Mouse (Mus musculus) hindbrain, embryonic 10.5 days (tissue): ENCODE data around the gene Smg6. TPM values are rescaled to one million over a fixed set of nuclear protein-coding genes. Genes with fewer than 3 reads are reported as not detected.
A peak's percentile ranks its signal among the peaks of the same experiment; 100 is the strongest.

Source experiments
- DNase-seq: peaks from one replicate; pipeline ENCODE4 v3.0.0-alpha.2; 2017; ENCODE audit warnings: low spot score
- H3K27ac ChIP-seq: fragments of 300-500 bp; sonication (generic); 2 replicates; pipeline ENCODE4 v1.5.1; 2016; ENCODE audit warnings: mild to moderate bottlenecking, moderate library complexity
- H3K27me3 ChIP-seq: fragments of 300-500 bp; sonication (generic); 2 replicates; pipeline ENCODE4 v1.6.1; 2016; ENCODE audit warnings: mild to moderate bottlenecking; ENCODE audit not compliant: poor library complexity, insufficient read depth, severe bottlenecking
- H3K36me3 ChIP-seq: fragments of 300-500 bp; sonication (generic); 2 replicates; pipeline ENCODE4 v1.6.1; 2016; ENCODE audit warnings: mild to moderate bottlenecking, moderate library complexity
- H3K4me1 ChIP-seq: fragments of 300-500 bp; sonication (generic); replicated peaks from 2 replicates; pipeline ENCODE4 v1.6.1; 2016; ENCODE audit warnings: mild to moderate bottlenecking
- H3K4me3 ChIP-seq: fragments of 300-500 bp; sonication (generic); 2 replicates; pipeline ENCODE4 v1.5.1; 2016; ENCODE audit warnings: mild to moderate bottlenecking, moderate library complexity
- H3K9me3 ChIP-seq: fragments of 300-500 bp; sonication (generic); 2 replicates; pipeline ENCODE4 v1.6.1; 2016; ENCODE audit warnings: mild to moderate bottlenecking, moderate library complexity
- WGBS: fragments of 180-500 bp; shearing (Covaris S2); methylation state at CpG from one replicate; pipeline ENCODE4 v1.1.7; 2016; 5-methylcytosine and 5-hydroxymethylcytosine counted together
- polyA plus RNA-seq: library from polyadenylated mRNA; unstranded; fragments of >200 nt; fragmentation: Nextera tagmentation; extraction: Ambion mirVana; gene quantifications from 2 replicates; pipeline ENCODE4 v1.2.1, GENCODE M21; 2016

Gene Smg6
- polyA plus RNA-seq, 1 experiment from 2014 or later = 19.2 TPM

- Histone ChIP-seq H3K9me3 (no peaks in the 10 kb centered on the region), H3K4me1 (peaks cover 53% of the 10 kb centered on the region), H3K27me3 (peaks cover 75% of the 10 kb centered on the region), H3K27ac (no peak overlapping the region), H3K4me3 (no peak overlapping the region), H3K36me3 (peaks cover 43% of the 10 kb centered on the region)
- 13% methylated on average over 15 of the region's 15 CpGs for WGBS
- no peak for DNase-seq
Measured at GRCm38 (mm10) chr11:75164750-75165149, 239.1 kb downstream of the Smg6 start.

- Histone ChIP-seq H3K9me3 (no peaks in the 10 kb centered on the region), H3K4me3 (peak overlapping the region; percentile 57), H3K27ac (peak overlapping the region; percentile 23; the same call in 1 of the 2 replicates), H3K4me1 (peaks cover 62% of the 10 kb centered on the region), H3K27me3 (peaks cover 84% of the 10 kb centered on the region), H3K36me3 (peaks cover 34% of the 10 kb centered on the region)
- 4% methylated on average over 54 of the region's 54 CpGs for WGBS
- peak; percentile 67 for DNase-seq
Measured at GRCm38 (mm10) chr11:75165441-75166192, 240.0 kb downstream of the Smg6 start.

- H3K27me3 ChIP-seq = peaks cover 91% of the 10 kb centered on the region
- peak overlapping the region; percentile 57 for H3K4me3 ChIP-seq
- H3K4me1 ChIP-seq = peaks cover 65% of the 10 kb centered on the region
- H3K36me3 ChIP-seq = peaks cover 28% of the 10 kb centered on the region
- WGBS = 5% methylated on average over 55 of the region's 55 CpGs
- no peak overlapping the region for H3K27ac ChIP-seq
- no peaks in the 10 kb centered on the region for H3K9me3 ChIP-seq
- DNase-seq = no peak
Measured at GRCm38 (mm10) chr11:75166193-75166842, 240.7 kb downstream of the Smg6 start.

GRCm38 (mm10) chr11:75166861-75167642, 241.4 kb downstream of the Smg6 start:
- WGBS = 2% methylated on average over 68 of the region's 68 CpGs
- H3K4me3 ChIP-seq = peak overlapping the region; percentile 57

GRCm38 (mm10) chr11:75167643-75168589, 242.3 kb downstream of the Smg6 start:
- H3K36me3 ChIP-seq = peaks cover 13% of the 10 kb centered on the region
- H3K4me3 ChIP-seq = peak overlapping the region; percentile 57
- no peaks in the 10 kb centered on the region for H3K9me3 ChIP-seq
- peak overlapping the region; percentile 76 for H3K27ac ChIP-seq
- no peak for DNase-seq
- WGBS = 2% methylated on average over 58 of the region's 63 CpGs
- peaks cover 81% of the 10 kb centered on the region for H3K4me1 ChIP-seq
- H3K27me3 ChIP-seq = peaks cover 100% of the 10 kb centered on the region

More at GRCm38 (mm10) chr11:75166861-75167642, 241.4 kb downstream of the Smg6 start:
- peak; percentile 59 for DNase-seq
- H3K36me3 ChIP-seq = peaks cover 22% of the 10 kb centered on the region
- H3K27me3 ChIP-seq = peaks cover 98% of the 10 kb centered on the region
- H3K4me1 ChIP-seq = peaks cover 73% of the 10 kb centered on the region
- no peak overlapping the region for H3K27ac ChIP-seq
- H3K9me3 ChIP-seq = no peaks in the 10 kb centered on the region

GRCm38 (mm10) chr11:75168590-75169361, 243.2 kb downstream of the Smg6 start:
- Histone ChIP-seq H3K4me1 (peaks cover 86% of the 10 kb centered on the region), H3K4me3 (peak overlapping the region; percentile 57), H3K27ac (peak overlapping the region; percentile 76), H3K9me3 (no peaks in the 10 kb centered on the region), H3K27me3 (peaks cover 96% of the 10 kb centered on the region), H3K36me3 (peaks cover 5% of the 10 kb centered on the region; the same call in 1 of the 2 replicates)
- under 1% methylated on average over 83 of the region's 83 CpGs for WGBS
- peak; percentile 84 for DNase-seq

- WGBS = 8% methylated on average over 23 of the region's 23 CpGs
- H3K27me3 ChIP-seq = peaks cover 93% of the 10 kb centered on the region
Measured at GRCm38 (mm10) chr11:75169405-75170080, 243.9 kb downstream of the Smg6 start, which contains the start of gene Hic1. TSS of gene Hic1 (minus strand) at chr11:75169519.

GRCm38 (mm10) chr11:75170136-75170751, 244.6 kb downstream of the Smg6 start:
- H3K4me3 ChIP-seq = peak overlapping the region; percentile 54
- H3K9me3 ChIP-seq = no peaks in the 10 kb centered on the region
- under 1% methylated on average over 38 of the region's 38 CpGs for WGBS
- no peaks in the 10 kb centered on the region for H3K36me3 ChIP-seq
- H3K27ac ChIP-seq = no peak overlapping the region
- H3K4me1 ChIP-seq = peaks cover 86% of the 10 kb centered on the region
- H3K27me3 ChIP-seq = peaks cover 92% of the 10 kb centered on the region
- peak; percentile 91 for DNase-seq

More at GRCm38 (mm10) chr11:75169405-75170080, 243.9 kb downstream of the Smg6 start, which contains the start of gene Hic1:
- DNase-seq = no peak
- Histone ChIP-seq H3K9me3 (no peaks in the 10 kb centered on the region), H3K4me1 (peaks cover 92% of the 10 kb centered on the region), H3K27ac (peak within 1 kb of the TSS; percentile 76), H3K4me3 (peak within 1 kb of the TSS; percentile 57), H3K36me3 (no peaks in the 10 kb centered on the region)

- WGBS = 4% methylated on average over 17 of the region's 17 CpGs
- no peak for DNase-seq
- H3K4me3 ChIP-seq = peak overlapping the region; percentile 58
- no peak overlapping the region for H3K27ac ChIP-seq
- H3K27me3 ChIP-seq = peaks cover 86% of the 10 kb centered on the region
- peaks cover 75% of the 10 kb centered on the region for H3K4me1 ChIP-seq
- peaks cover 2% of the 10 kb centered on the region for H3K36me3 ChIP-seq
- no peaks in the 10 kb centered on the region for H3K9me3 ChIP-seq
Measured at GRCm38 (mm10) chr11:75171186-75171865, 245.7 kb downstream of the Smg6 start.
